Mouse (Mus musculus) adrenal gland (tissue): ENCODE measurements around the gene Gm10306.

Experiments
- intact Hi-C: fragments of 180-260 bp; cut with DNase I; formaldehyde crosslinking; loops from one replicate; pipeline ENCODE4 v1.15.1; 2025

Gm10306 gene

DNA sequence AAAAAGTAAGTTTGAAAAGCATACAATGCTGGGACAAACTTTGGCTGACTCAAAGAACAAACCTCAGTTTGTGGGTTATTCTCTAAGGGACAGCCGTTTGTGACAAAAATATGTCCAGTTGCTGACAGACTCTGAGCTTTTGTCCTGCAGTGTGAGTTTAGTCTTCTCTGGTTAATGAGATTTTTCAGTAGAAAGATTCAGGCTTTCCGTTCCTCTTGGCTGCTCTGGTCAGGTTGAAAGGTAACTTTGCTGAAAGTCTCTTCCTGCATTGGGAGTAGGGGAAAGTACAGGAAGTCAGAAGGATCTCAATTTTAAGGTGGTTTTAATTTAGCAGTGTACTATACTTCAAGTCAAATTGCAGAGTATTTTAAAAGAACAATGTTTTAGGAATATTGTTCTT, 49.2 kb downstream of the Gm10306 start:
- intact Hi-C loops: no loop called here
